Mouse (Mus musculus): ENCODE measurements around the gene Sp1. TPM values are rescaled to one million over a fixed set of nuclear protein-coding genes. Genes with fewer than 3 reads are reported as not detected.

The Sp1 gene
- polyA plus RNA-seq, 1 experiment: 11.7 TPM

GRCm38 (mm10) chr15:102471727-102472126, 65.8 kb downstream of the Sp1 start:
- peak overlapping the region; percentile 80 for H3K4me2 ChIP-seq (ENCODE audit: low read depth)
- TF ChIP-seq CEBPB (IDR thresholded peaks at IDR 0.05; ENCODE audit: insufficient read depth, poor library complexity, severe bottlenecking): no peak
- TF ChIP-seq MYOG (IDR thresholded peaks at IDR 0.05; ENCODE audit: control insufficient read depth in 1 of 3, insufficient read depth in 1 of 3, insufficient read length in 2 of 3, low read depth in 2 of 3): no peak
- TF ChIP-seq MYOD1 (IDR thresholded peaks at IDR 0.05; ENCODE audit: control insufficient read depth in 1 of 3, insufficient read length in 2 of 3, low read depth in 2 of 3): no peak
- TF ChIP-seq TCF12 (IDR thresholded peaks at IDR 0.05; ENCODE audit: insufficient read depth, poor library complexity, severe bottlenecking): no peak
- no peak for TF ChIP-seq SRF (IDR thresholded peaks at IDR 0.05; ENCODE audit: control insufficient read depth, insufficient read length, low read depth)
- TF ChIP-seq TCF3 (IDR thresholded peaks at IDR 0.05; ENCODE audit: insufficient read length, low read depth): no peak
- TF ChIP-seq REST (IDR thresholded peaks at IDR 0.05; ENCODE audit: insufficient read depth, insufficient read length): no peak
- no peak for TF ChIP-seq E2F4 (IDR thresholded peaks at IDR 0.05; ENCODE audit: insufficient read depth)
- TF ChIP-seq POLR2A (IDR thresholded peaks at IDR 0.05; ENCODE audit: insufficient read length, low read depth): no peak
- no peak for TF ChIP-seq MAX (IDR thresholded peaks at IDR 0.05; ENCODE audit: low read depth)
- no peak for TF ChIP-seq POLR2AphosphoS2 (IDR thresholded peaks at IDR 0.05; ENCODE audit: insufficient read length, low read depth)
- TF ChIP-seq USF1 (IDR thresholded peaks at IDR 0.05; ENCODE audit: low read depth): no peak

GRCm38 (mm10) chr15:102473246-102473645, 67.3 kb downstream of the Sp1 start:
- Histone ChIP-seq H3K79me2 (ENCODE audit: control insufficient read depth, insufficient read depth) (peaks cover 75% of the 10 kb centered on the region), H3K27me3 (ENCODE audit: control insufficient read depth, insufficient read depth, insufficient read length) (no peaks in the 10 kb centered on the region), H3K36me3 (ENCODE audit: control insufficient read depth, insufficient read depth) (peaks cover 57% of the 10 kb centered on the region), H3ac (ENCODE audit: control insufficient read depth, insufficient read length) (no peak overlapping the region), H3K4me2 (ENCODE audit: low read depth) (peak overlapping the region; percentile 80), H3K4me3 (no peak overlapping the region)
- TF ChIP-seq MYOD1 (IDR thresholded peaks at IDR 0.05; ENCODE audit: control insufficient read depth in 1 of 3, insufficient read length in 2 of 3, low read depth in 2 of 3) (no peak), POLR2AphosphoS2 (IDR thresholded peaks at IDR 0.05; ENCODE audit: insufficient read length, low read depth) (peak; percentile 16), POLR2A (IDR thresholded peaks at IDR 0.05; ENCODE audit: insufficient read length, low read depth) (no peak)

More at GRCm38 (mm10) chr15:102471727-102472126, 65.8 kb downstream of the Sp1 start:
- Histone ChIP-seq H3ac (ENCODE audit: control insufficient read depth, insufficient read length) (no peak overlapping the region), H3K4me3 (peak overlapping the region; percentile 70), H3K79me2 (ENCODE audit: control insufficient read depth, insufficient read depth) (peaks cover 60% of the 10 kb centered on the region), H3K27me3 (ENCODE audit: control insufficient read depth, insufficient read depth, insufficient read length) (no peaks in the 10 kb centered on the region), H3K36me3 (ENCODE audit: control insufficient read depth, insufficient read depth) (peaks cover 42% of the 10 kb centered on the region)

- H3ac ChIP-seq (ENCODE audit: control insufficient read depth, insufficient read length): no peak overlapping the region
- no peak overlapping the region for H3K4me2 ChIP-seq (ENCODE audit: low read depth)
- no peak overlapping the region for H3K4me3 ChIP-seq
- TF ChIP-seq MYOD1 (IDR thresholded peaks at IDR 0.05; ENCODE audit: control insufficient read depth in 1 of 3, insufficient read length in 2 of 3, low read depth in 2 of 3): no peak
- TF ChIP-seq CEBPB (IDR thresholded peaks at IDR 0.05; ENCODE audit: insufficient read depth, poor library complexity, severe bottlenecking): no peak
- no peak for TF ChIP-seq POLR2AphosphoS2 (IDR thresholded peaks at IDR 0.05; ENCODE audit: insufficient read length, low read depth)
- TF ChIP-seq TCF12 (IDR thresholded peaks at IDR 0.05; ENCODE audit: insufficient read depth, poor library complexity, severe bottlenecking): no peak
- no peak for TF ChIP-seq MAX (IDR thresholded peaks at IDR 0.05; ENCODE audit: low read depth)
- no peak for TF ChIP-seq USF1 (IDR thresholded peaks at IDR 0.05; ENCODE audit: low read depth)
- TF ChIP-seq E2F4 (IDR thresholded peaks at IDR 0.05; ENCODE audit: insufficient read depth): no peak
- no peak for TF ChIP-seq TCF3 (IDR thresholded peaks at IDR 0.05; ENCODE audit: insufficient read length, low read depth)
- TF ChIP-seq MYOG (IDR thresholded peaks at IDR 0.05; ENCODE audit: control insufficient read depth in 1 of 3, insufficient read depth in 1 of 3, insufficient read length in 2 of 3, low read depth in 2 of 3): no peak
- TF ChIP-seq REST (IDR thresholded peaks at IDR 0.05; ENCODE audit: insufficient read depth, insufficient read length): no peak
- no peaks in the 10 kb centered on the region for H3K27me3 ChIP-seq (ENCODE audit: control insufficient read depth, insufficient read depth, insufficient read length)
- H3K79me2 ChIP-seq (ENCODE audit: control insufficient read depth, insufficient read depth): peaks cover 88% of the 10 kb centered on the region
- H3K36me3 ChIP-seq (ENCODE audit: control insufficient read depth, insufficient read depth): peaks cover 70% of the 10 kb centered on the region
Measured at GRCm38 (mm10) chr15:102474520-102474919, 68.6 kb downstream of the Sp1 start.

GRCm38 (mm10) chr15:102483136-102483535, 77.2 kb downstream of the Sp1 start:
- Histone ChIP-seq H3K4me2 (ENCODE audit: low read depth) (no peak overlapping the region), H3K79me2 (ENCODE audit: control insufficient read depth, insufficient read depth) (peaks cover 93% of the 10 kb centered on the region), H3K36me3 (ENCODE audit: control insufficient read depth, insufficient read depth) (peaks cover 98% of the 10 kb centered on the region), H3K27me3 (ENCODE audit: control insufficient read depth, insufficient read depth, insufficient read length) (no peaks in the 10 kb centered on the region), H3ac (ENCODE audit: control insufficient read depth, insufficient read length) (no peak overlapping the region), H3K4me3 (no peak overlapping the region)
- TF ChIP-seq TCF12 (IDR thresholded peaks at IDR 0.05; ENCODE audit: insufficient read depth, poor library complexity, severe bottlenecking) (no peak), REST (IDR thresholded peaks at IDR 0.05; ENCODE audit: insufficient read depth, insufficient read length) (no peak), POLR2AphosphoS2 (IDR thresholded peaks at IDR 0.05; ENCODE audit: insufficient read length, low read depth) (peak; percentile 29), MAX (IDR thresholded peaks at IDR 0.05; ENCODE audit: low read depth) (no peak), CEBPB (IDR thresholded peaks at IDR 0.05; ENCODE audit: insufficient read depth, poor library complexity, severe bottlenecking) (no peak), SRF (IDR thresholded peaks at IDR 0.05; ENCODE audit: control insufficient read depth, insufficient read length, low read depth) (no peak)

- TF ChIP-seq POLR2A (IDR thresholded peaks at IDR 0.05; ENCODE audit: insufficient read length, low read depth) (peak; percentile 37), POLR2AphosphoS2 (IDR thresholded peaks at IDR 0.05; ENCODE audit: insufficient read length, low read depth) (peak; percentile 64), CEBPB (IDR thresholded peaks at IDR 0.05; ENCODE audit: insufficient read depth, poor library complexity, severe bottlenecking) (no peak)
- H3K4me3 ChIP-seq: no peak overlapping the region
Measured at GRCm38 (mm10) chr15:102485853-102486252, 79.9 kb downstream of the Sp1 start.

More at GRCm38 (mm10) chr15:102485853-102486252, 79.9 kb downstream of the Sp1 start:
- no peak overlapping the region for H3K4me2 ChIP-seq (ENCODE audit: low read depth)
- H3K36me3 ChIP-seq (ENCODE audit: control insufficient read depth, insufficient read depth): peaks cover 99% of the 10 kb centered on the region
- H3K79me2 ChIP-seq (ENCODE audit: control insufficient read depth, insufficient read depth): peaks cover 89% of the 10 kb centered on the region
- no peak overlapping the region for H3ac ChIP-seq (ENCODE audit: control insufficient read depth, insufficient read length)
- no peaks in the 10 kb centered on the region for H3K27me3 ChIP-seq (ENCODE audit: control insufficient read depth, insufficient read depth, insufficient read length)

Other genes starting within 250 kb of the Sp1 start
- 42.3 TPM for gene Zfp740, start 202.9 kb upstream of the Sp1 start, polyA plus RNA-seq (2012; fragmentation: generic; extraction: Trizol)
- gene Csad, start 201.4 kb upstream of the Sp1 start, polyA plus RNA-seq (2012; fragmentation: generic; extraction: Trizol): 18.8 TPM
- 2.0 TPM for gene Itgb7, start 174.2 kb upstream of the Sp1 start, polyA plus RNA-seq (2012; fragmentation: generic; extraction: Trizol)
- 63.8 TPM for gene Rarg, start 148.6 kb upstream of the Sp1 start, polyA plus RNA-seq (2012; fragmentation: generic; extraction: Trizol)
- gene Gm9918, start 135.6 kb upstream of the Sp1 start, polyA plus RNA-seq (2012; fragmentation: generic; extraction: Trizol): not detected
- 83.3 TPM for gene Mfsd5, start 126.7 kb upstream of the Sp1 start, polyA plus RNA-seq (2012; fragmentation: generic; extraction: Trizol)
- 16.7 TPM for gene Espl1, start 109.9 kb upstream of the Sp1 start, polyA plus RNA-seq (2012; fragmentation: generic; extraction: Trizol)
- 476 TPM for gene Pfdn5, start 80.0 kb upstream of the Sp1 start, polyA plus RNA-seq (2012; fragmentation: generic; extraction: Trizol)
- gene Myg1, start 74.4 kb upstream of the Sp1 start, polyA plus RNA-seq (2012; fragmentation: generic; extraction: Trizol): 97.0 TPM
- 57.5 TPM for gene Aaas, start 55.4 kb upstream of the Sp1 start, polyA plus RNA-seq (2012; fragmentation: generic; extraction: Trizol)
- gene Sp7, start 39.0 kb upstream of the Sp1 start, polyA plus RNA-seq (2012; fragmentation: generic; extraction: Trizol): 0.24 TPM
- 0.32 TPM for gene Amhr2, start 39.2 kb downstream of the Sp1 start, polyA plus RNA-seq (2012; fragmentation: generic; extraction: Trizol)
- 92.9 TPM for gene Prr13, start 52.9 kb downstream of the Sp1 start, polyA plus RNA-seq (2012; fragmentation: generic; extraction: Trizol)
- gene Pcbp2, start 64.4 kb downstream of the Sp1 start, polyA plus RNA-seq (2012; fragmentation: generic; extraction: Trizol): 892 TPM
- gene Gm10337, start 97.6 kb downstream of the Sp1 start, polyA plus RNA-seq (2012; fragmentation: generic; extraction: Trizol): not detected
- 5.9 TPM for gene Map3k12, start 110.9 kb downstream of the Sp1 start, polyA plus RNA-seq (2012; fragmentation: generic; extraction: Trizol)
- 76.2 TPM for gene Tarbp2, start 112.0 kb downstream of the Sp1 start, polyA plus RNA-seq (2012; fragmentation: generic; extraction: Trizol)
- gene Npff, start 118.8 kb downstream of the Sp1 start, polyA plus RNA-seq (2012; fragmentation: generic; extraction: Trizol): 0.84 TPM
- gene Gm28047, start 218.9 kb downstream of the Sp1 start, polyA plus RNA-seq (2012; fragmentation: generic; extraction: Trizol): not detected
- gene Atf7, start 219.3 kb downstream of the Sp1 start, polyA plus RNA-seq (2012; fragmentation: generic; extraction: Trizol): 33.7 TPM